Mouse (Mus musculus) embryo, embryonic 9.5 days (tissue): ENCODE results near the gene Gpa33.

Experiments
- DNase-seq: peaks from one replicate; pipeline ENCODE4 v3.0.0-alpha.2; 2017; ENCODE audit errors: extremely low spot score

Gpa33 gene

GRCm38 (mm10) chr1:166165159-166165558, 35.1 kb downstream of the Gpa33 start:
- DNase-seq, result no peak

- no peak for DNase-seq
These were observed 37.4 kb downstream of the Gpa33 start for GRCm38 (mm10) chr1:166167405-166167804.

- no peak for DNase-seq
These were observed 38.0 kb downstream of the Gpa33 start for GRCm38 (mm10) chr1:166168017-166168416.

GRCm38 (mm10) chr1:166169713-166170112, 39.7 kb downstream of the Gpa33 start:
- DNase-seq, result no peak

GRCm38 (mm10) chr1:166170852-166171251, 40.8 kb downstream of the Gpa33 start:
- no peak for DNase-seq

GRCm38 (mm10) chr1:166172992-166173391, 43.0 kb downstream of the Gpa33 start:
- no peak for DNase-seq

- no peak for DNase-seq
These were observed 43.6 kb downstream of the Gpa33 start for GRCm38 (mm10) chr1:166173621-166174020.

- no peak for DNase-seq
These were observed 51.5 kb downstream of the Gpa33 start for GRCm38 (mm10) chr1:166181510-166181909.

GRCm38 (mm10) chr1:166182952-166183627, 53.1 kb downstream of the Gpa33 start:
- no peak for DNase-seq

- no peak for DNase-seq
These were observed 54.6 kb downstream of the Gpa33 start for GRCm38 (mm10) chr1:166184391-166185229.

GRCm38 (mm10) chr1:166185357-166185756, 55.3 kb downstream of the Gpa33 start:
- DNase-seq, result no peak

GRCm38 (mm10) chr1:166189821-166190220, 59.8 kb downstream of the Gpa33 start:
- no peak for DNase-seq

GRCm38 (mm10) chr1:166204171-166204570, 74.1 kb downstream of the Gpa33 start:
- DNase-seq, result no peak

GRCm38 (mm10) chr1:166205159-166205558, 75.1 kb downstream of the Gpa33 start:
- DNase-seq, result no peak

GRCm38 (mm10) chr1:166209371-166209770, 79.3 kb downstream of the Gpa33 start:
- DNase-seq, result no peak

- DNase-seq, result no peak
These were observed 84.1 kb downstream of the Gpa33 start for GRCm38 (mm10) chr1:166214181-166214580.
